Mouse (Mus musculus): ENCODE measurements around the gene Il13. TPM values are rescaled to one million over a fixed set of nuclear protein-coding genes. Genes with fewer than 3 reads are reported as not detected.
A peak's percentile ranks its signal among the peaks of the same experiment; 100 is the strongest.

The Il13 gene
- total and polyA plus RNA-seq, 3 experiments: 2.8 to 4.8 (median 3.6) TPM

DNA sequence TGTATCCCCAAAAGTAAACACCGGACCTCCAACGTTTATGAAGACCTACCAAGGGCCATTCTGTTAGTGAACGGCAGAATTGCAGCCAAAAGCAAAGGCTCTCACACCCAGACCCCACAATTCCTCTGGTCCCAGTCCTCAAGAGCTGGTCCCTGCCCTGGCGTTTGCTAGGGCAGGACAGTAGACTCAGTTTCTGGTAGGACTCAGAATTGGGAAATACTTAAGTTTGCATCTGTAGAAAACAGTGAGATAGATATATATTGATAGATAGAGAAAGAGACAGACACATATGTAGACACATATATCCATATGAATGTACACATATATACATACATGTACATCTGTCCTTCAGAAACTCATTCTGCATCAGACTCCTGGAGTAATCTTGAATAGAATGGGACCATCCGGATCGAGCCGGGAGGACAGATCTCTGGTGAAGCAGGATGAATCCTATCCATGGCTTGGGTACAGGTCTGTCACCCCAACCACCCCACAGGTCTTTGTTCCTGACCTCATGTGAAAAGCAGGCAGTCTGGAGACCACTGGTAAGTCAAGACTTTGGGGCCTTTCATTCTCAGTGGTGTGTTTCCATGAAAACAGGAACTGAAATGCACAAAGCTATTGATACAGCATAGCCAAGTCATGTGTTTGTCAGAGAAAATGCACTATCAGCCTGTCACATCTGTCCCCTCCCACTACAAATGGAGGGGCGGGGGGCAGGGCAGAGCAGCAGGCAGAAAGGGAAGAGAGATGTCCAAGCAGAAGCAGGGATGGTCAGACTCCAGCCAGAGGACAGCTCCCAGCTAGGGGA lies 17.5 kb downstream of the Il13 start:
- Histone ChIP-seq H3K9ac (ENCODE audit: insufficient read depth, low read depth) (peak overlapping the region; percentile 97), H3K36me3 (replicated peaks in 1 of 2; ENCODE audit: control insufficient read depth in 1 of 2, insufficient read depth in 1 of 2, low read length in 1 of 2) (peaks cover 15 to 31% of the 10 kb centered on the region in 2 experiments), H3K79me2 (replicated peaks; ENCODE audit: control insufficient read depth, extremely low read depth, insufficient read depth, poor library complexity, severe bottlenecking) (peaks cover 25% of the 10 kb centered on the region), H3K27ac (ENCODE audit: insufficient read depth, low read depth) (peak overlapping the region; percentile 86), H3K4me1 (ENCODE audit: control insufficient read depth in 1 of 2, insufficient read depth in 2 of 2) (peaks cover 32 to 57% of the 10 kb centered on the region in 2 experiments), H3K9me3 (replicated peaks; ENCODE audit: low read length) (peaks cover 15% of the 10 kb centered on the region), H3K27me3 (replicated peaks) (no peaks in the 10 kb centered on the region), H3K4me2 (ENCODE audit: insufficient read depth, low read depth, poor library complexity, severe bottlenecking) (peak overlapping the region; percentile 79), H3K4me3 (replicated peaks in 1 of 3; ENCODE audit: low read depth in 2 of 3, low read length in 2 of 3, poor library complexity in 1 of 3) (peak overlapping the region; percentile 64 to 88 (median 69))
- in situ Hi-C loops (cut with MboI; ENCODE audit: low pct_ligation_motif_present, low pct_unique_long_range_greater_than_20kb, low sequenced_read_pairs) (no loop called here), dilution Hi-C loops (cut with MboI; ENCODE audit: extremely low pct_ligation_motif_present, extremely low pct_unique_long_range_greater_than_20kb, low sequenced_read_pairs) (no loop called here)
- DNase-seq (ENCODE audit: extremely low read depth): peak; percentile 94
- peak; percentile 96 for TF ChIP-seq IRF4 (IDR thresholded peaks at IDR 0.05; ENCODE audit: low read depth, low read length)
- no peak for TF ChIP-seq USF2 (conservative IDR thresholded peaks at IDR 0.05; ENCODE audit: low read depth, low read length)
- TF ChIP-seq TCF12 (IDR thresholded peaks at IDR 0.05; ENCODE audit: low read depth, low read length): peak; percentile 97
- peak; percentile 91; the same call in 1 of the 2 replicates for TF ChIP-seq MXI1 (IDR thresholded peaks at IDR 0.05; ENCODE audit: low read depth, low read length)
- TF ChIP-seq SMC3 (IDR thresholded peaks at IDR 0.05; ENCODE audit: low read depth, low read length): peak; percentile 1; the same call in 1 of the 2 replicates
- peak; percentile 97 for TF ChIP-seq BHLHE40 (IDR thresholded peaks at IDR 0.05; ENCODE audit: low read depth, low read length)
- no peak for TF ChIP-seq PAX5 (IDR thresholded peaks at IDR 0.05; ENCODE audit: low read length)
- TF ChIP-seq MAX (IDR thresholded peaks at IDR 0.05; ENCODE audit: low read length): peak; percentile 90
- TF ChIP-seq E2F4 (IDR thresholded peaks at IDR 0.05; ENCODE audit: insufficient replicate concordance, low read depth, low read length): 0 out of 2 replicates have a peak, but pooled peaks have one; percentile 3
- TF ChIP-seq JUND (conservative IDR thresholded peaks at IDR 0.05; ENCODE audit: low read depth, low read length): no peak; the same call in 1 of the 2 replicates
- no peak; the same call in 1 of the 2 replicates for TF ChIP-seq ZKSCAN1 (IDR thresholded peaks at IDR 0.05; ENCODE audit: borderline replicate concordance, low read depth, low read length)
- peak; percentile 95 for TF ChIP-seq ETS1 (conservative IDR thresholded peaks at IDR 0.05; ENCODE audit: low read depth, low read length)
- TF ChIP-seq RAD21 (IDR thresholded peaks at IDR 0.05; ENCODE audit: low read depth, low read length): no peak; the same call in 1 of the 2 replicates
- peak; percentile 99 for TF ChIP-seq SIN3A (IDR thresholded peaks at IDR 0.05; ENCODE audit: low read length)
- TF ChIP-seq POLR2AphosphoS2 (IDR thresholded peaks at IDR 0.05; ENCODE audit: low read depth, low read length): peak; percentile 86
- TF ChIP-seq CTCF (conservative IDR thresholded peaks at IDR 0.05 in 1 of 2, IDR thresholded peaks at IDR 0.05 in 1 of 2; ENCODE audit: low read depth in 2 of 2, low read length in 2 of 2): no peak
- TF ChIP-seq NELFE (IDR thresholded peaks at IDR 0.05; ENCODE audit: low read depth, low read length): peak; percentile 88
- peak; percentile 83; the same call in 1 of the 2 replicates for TF ChIP-seq CHD2 (IDR thresholded peaks at IDR 0.05; ENCODE audit: low read length)
- TF ChIP-seq MYC (IDR thresholded peaks at IDR 0.05; ENCODE audit: low read depth, low read length): peak; percentile 89
- TF ChIP-seq KAT2A (IDR thresholded peaks at IDR 0.05; ENCODE audit: insufficient replicate concordance, low read length): 0 out of 2 replicates have a peak, but pooled peaks have one; percentile 27
- TF ChIP-seq UBTF (IDR thresholded peaks at IDR 0.05; ENCODE audit: low read depth, low read length): peak; percentile 4; the same call in 1 of the 2 replicates
- TF ChIP-seq TBP (conservative IDR thresholded peaks at IDR 0.05; ENCODE audit: low read depth, low read length): peak; percentile 95
- no peak for TF ChIP-seq ZC3H11A (IDR thresholded peaks at IDR 0.05; ENCODE audit: low read depth, low read length)
- TF ChIP-seq RCOR1 (conservative IDR thresholded peaks at IDR 0.05; ENCODE audit: low read depth, low read length): no peak
- TF ChIP-seq NRF1 (IDR thresholded peaks at IDR 0.05; ENCODE audit: low read depth, low read length): 0 out of 2 replicates have a peak, but pooled peaks have one; percentile 10
- peak; percentile 93 for TF ChIP-seq EP300 (IDR thresholded peaks at IDR 0.05; ENCODE audit: low read length)
- TF ChIP-seq POLR2A (IDR thresholded peaks at IDR 0.05; ENCODE audit: low read depth, low read length): peak; percentile 80
- peak; percentile 97; the same call in 1 of the 2 replicates for TF ChIP-seq CHD1 (IDR thresholded peaks at IDR 0.05; ENCODE audit: low read depth, low read length)
- no peak for TF ChIP-seq GABPA (IDR thresholded peaks at IDR 0.05; ENCODE audit: insufficient replicate concordance, low read depth, low read length)
- peak; percentile 97 for TF ChIP-seq MAZ (IDR thresholded peaks at IDR 0.05; ENCODE audit: low read depth, low read length)
- TF ChIP-seq MEF2A (IDR thresholded peaks at IDR 0.05; ENCODE audit: borderline replicate concordance, low read depth, low read length): peak; percentile 73
- TF ChIP-seq USF1 (IDR thresholded peaks at IDR 0.05; ENCODE audit: low read depth, low read length): peak; percentile 50; the same call in 1 of the 2 replicates
- TF ChIP-seq ZNF384 (IDR thresholded peaks at IDR 0.05; ENCODE audit: low read depth, low read length): 0 out of 2 replicates have a peak, but pooled peaks have one; percentile 2
- TF ChIP-seq ELF1 (IDR thresholded peaks at IDR 0.05; ENCODE audit: low read depth, low read length): peak; percentile 73
- peak; percentile 80 for TF ChIP-seq ZMIZ1 (IDR thresholded peaks at IDR 0.05; ENCODE audit: low read depth, low read length)
- no peak; the same call in 1 of the 2 replicates for TF ChIP-seq JUN (IDR thresholded peaks at IDR 0.05; ENCODE audit: insufficient read depth, low read depth, low read length)
- peak; percentile 90 for TF ChIP-seq MAFK (IDR thresholded peaks at IDR 0.05; ENCODE audit: insufficient replicate concordance, low read length)
